Mouse (Mus musculus): Measurements from ENCODE around the gene Prss40. TPM values are rescaled to one million over a fixed set of nuclear protein-coding genes. Genes with fewer than 3 reads are reported as not detected.
A peak's percentile ranks its signal among the peaks of the same experiment; 100 is the strongest.

Gene Prss40
- not detected in 2 replicates for polyA plus RNA-seq (2015; fragmentation: Nextera tagmentation; extraction: Ambion mirVana)

- H3K9ac ChIP-seq = no peak within 1 kb of the TSS
- no peak within 1 kb of the TSS for H3K27ac ChIP-seq
- no peak within 1 kb of the TSS for H3K4me3 ChIP-seq
- no peaks in the 10 kb centered on the region for H3K9me3 ChIP-seq (replicated peaks)
- H3K27me3 ChIP-seq = no peaks in the 10 kb centered on the region
- no peaks in the 10 kb centered on the region for H3K36me3 ChIP-seq
- WGBS = 83% methylated on average over 15 of the region's 15 CpGs
- H3K4me2 ChIP-seq = no peak within 1 kb of the TSS
- no peak for ATAC-seq (replicated peaks; ENCODE audit: insufficient number of reproducible peaks, insufficient read depth, low FRiP score, low read depth)
- H3K4me1 ChIP-seq (replicated peaks) = no peaks in the 10 kb centered on the region
These were observed at the start of gene Prss40 for GRCm38 (mm10) chr1:34560843-34561242. Gene Prss40 (minus strand): TSS chr1:34560943.

- Histone ChIP-seq H3K4me3 (no peak overlapping the region), H3K9ac (no peak overlapping the region), H3K36me3 (no peaks in the 10 kb centered on the region), H3K27ac (no peak overlapping the region), H3K9me3 (replicated peaks) (no peaks in the 10 kb centered on the region), H3K4me1 (replicated peaks) (no peaks in the 10 kb centered on the region), H3K4me2 (no peak overlapping the region), H3K27me3 (no peaks in the 10 kb centered on the region)
- WGBS = 18% methylated on average over 8 of the region's 8 CpGs
- ATAC-seq (replicated peaks; ENCODE audit: insufficient number of reproducible peaks, insufficient read depth, low FRiP score, low read depth) = no peak
These were observed 41.6 kb upstream of the Prss40 start for GRCm38 (mm10) chr1:34602363-34602762.

- H3K4me3 ChIP-seq = no peak overlapping the region
- H3K27me3 ChIP-seq = no peaks in the 10 kb centered on the region
- H3K27ac ChIP-seq = no peak overlapping the region
- WGBS = 54% methylated on average over 3 of the region's 3 CpGs
- no peaks in the 10 kb centered on the region for H3K4me1 ChIP-seq (replicated peaks)
- no peak overlapping the region for H3K9ac ChIP-seq
- no peaks in the 10 kb centered on the region for H3K9me3 ChIP-seq (replicated peaks)
- no peak for ATAC-seq (replicated peaks; ENCODE audit: insufficient number of reproducible peaks, insufficient read depth, low FRiP score, low read depth)
- H3K4me2 ChIP-seq = no peak overlapping the region
- H3K36me3 ChIP-seq = no peaks in the 10 kb centered on the region
These were observed 40.7 kb upstream of the Prss40 start for GRCm38 (mm10) chr1:34601323-34602047.

- no peak for ATAC-seq (replicated peaks; ENCODE audit: insufficient number of reproducible peaks, insufficient read depth, low FRiP score, low read depth)
- H3K4me3 ChIP-seq = no peak overlapping the region
- H3K9me3 ChIP-seq (replicated peaks) = 0 out of 2 replicates have a peak, but pooled peaks cover 3% of the 10 kb centered on the region
- no peak overlapping the region for H3K27ac ChIP-seq
- H3K4me2 ChIP-seq = no peak overlapping the region
- no peaks in the 10 kb centered on the region for H3K27me3 ChIP-seq
- 74% methylated on average over 15 of the region's 15 CpGs for WGBS
- no peaks in the 10 kb centered on the region for H3K36me3 ChIP-seq
- H3K9ac ChIP-seq = no peak overlapping the region
- H3K4me1 ChIP-seq (replicated peaks) = no peaks in the 10 kb centered on the region
These were observed 39.3 kb upstream of the Prss40 start for GRCm38 (mm10) chr1:34600000-34600399.

GRCm38 (mm10) chr1:34587298-34588096 is 26.8 kb upstream of the Prss40 start:
- Histone ChIP-seq H3K4me1 (replicated peaks) (no peaks in the 10 kb centered on the region), H3K27ac (no peak overlapping the region), H3K36me3 (no peaks in the 10 kb centered on the region), H3K4me3 (no peak overlapping the region), H3K9me3 (replicated peaks) (no peaks in the 10 kb centered on the region), H3K4me2 (no peak overlapping the region), H3K27me3 (peaks cover 6% of the 10 kb centered on the region; the same call in 1 of the 2 replicates), H3K9ac (no peak overlapping the region)
- WGBS = 77% methylated on average over 22 of the region's 22 CpGs
- no peak for ATAC-seq (replicated peaks; ENCODE audit: insufficient number of reproducible peaks, insufficient read depth, low FRiP score, low read depth)

GRCm38 (mm10) chr1:34584736-34585135 is 24.0 kb upstream of the Prss40 start:
- H3K27ac ChIP-seq = no peak overlapping the region
- H3K4me1 ChIP-seq (replicated peaks) = peaks cover 3% of the 10 kb centered on the region
- ATAC-seq (replicated peaks; ENCODE audit: insufficient number of reproducible peaks, insufficient read depth, low FRiP score, low read depth) = no peak
- H3K4me2 ChIP-seq = no peak overlapping the region
- H3K4me3 ChIP-seq = no peak overlapping the region
- no peak overlapping the region for H3K9ac ChIP-seq
- 63% methylated on average over 4 of the region's 4 CpGs for WGBS
- no peaks in the 10 kb centered on the region for H3K36me3 ChIP-seq
- peaks cover 21% of the 10 kb centered on the region for H3K27me3 ChIP-seq
- no peaks in the 10 kb centered on the region for H3K9me3 ChIP-seq (replicated peaks)

GRCm38 (mm10) chr1:34583821-34584263 is 23.1 kb upstream of the Prss40 start:
- Histone ChIP-seq H3K4me2 (no peak overlapping the region), H3K4me1 (replicated peaks) (peaks cover 10% of the 10 kb centered on the region), H3K27me3 (peaks cover 28% of the 10 kb centered on the region), H3K9me3 (replicated peaks) (no peaks in the 10 kb centered on the region), H3K9ac (no peak overlapping the region), H3K36me3 (no peaks in the 10 kb centered on the region), H3K4me3 (no peak overlapping the region), H3K27ac (no peak overlapping the region)
- WGBS = 29% methylated on average over 4 of the region's 4 CpGs
- ATAC-seq (replicated peaks; ENCODE audit: insufficient number of reproducible peaks, insufficient read depth, low FRiP score, low read depth) = no peak

GRCm38 (mm10) chr1:34582218-34582617 is 21.5 kb upstream of the Prss40 start:
- Histone ChIP-seq H3K27ac (no peak overlapping the region), H3K9ac (no peak overlapping the region), H3K4me3 (no peak overlapping the region), H3K4me2 (no peak overlapping the region), H3K27me3 (peaks cover 39% of the 10 kb centered on the region), H3K4me1 (replicated peaks) (peaks cover 11% of the 10 kb centered on the region), H3K9me3 (replicated peaks) (no peaks in the 10 kb centered on the region), H3K36me3 (no peaks in the 10 kb centered on the region)
- ATAC-seq (replicated peaks; ENCODE audit: insufficient number of reproducible peaks, insufficient read depth, low FRiP score, low read depth) = no peak
- WGBS = 72% methylated on average over 6 of the region's 6 CpGs

GRCm38 (mm10) chr1:34579782-34580356 is 19.1 kb upstream of the Prss40 start:
- Histone ChIP-seq H3K4me3 (peak overlapping the region; percentile 43), H3K9ac (no peak overlapping the region), H3K27ac (no peak overlapping the region), H3K36me3 (no peaks in the 10 kb centered on the region), H3K4me1 (replicated peaks) (peaks cover 11% of the 10 kb centered on the region), H3K4me2 (peak overlapping the region; percentile 72), H3K27me3 (peaks cover 42% of the 10 kb centered on the region), H3K9me3 (replicated peaks) (no peaks in the 10 kb centered on the region)
- ATAC-seq (replicated peaks; ENCODE audit: insufficient number of reproducible peaks, insufficient read depth, low FRiP score, low read depth) = no peak
- WGBS = 3% methylated on average over 18 of the region's 18 CpGs

GRCm38 (mm10) chr1:34578851-34579781 is 18.4 kb upstream of the Prss40 start, which contains the start of gene Amer3:
Gene Amer3 (plus strand): TSS chr1:34579657.
- WGBS = under 1% methylated on average over 53 of the region's 53 CpGs
- Histone ChIP-seq H3K27ac (no peak within 1 kb of the TSS), H3K9ac (0 out of 2 replicates have a peak within 1 kb of the TSS, but pooled peaks have one; percentile 18), H3K4me1 (replicated peaks) (peaks cover 11% of the 10 kb centered on the region), H3K9me3 (replicated peaks) (no peaks in the 10 kb centered on the region), H3K27me3 (peaks cover 39% of the 10 kb centered on the region), H3K4me2 (peak within 1 kb of the TSS; percentile 72), H3K36me3 (no peaks in the 10 kb centered on the region), H3K4me3 (peak within 1 kb of the TSS; percentile 43)
- ATAC-seq (replicated peaks; ENCODE audit: insufficient number of reproducible peaks, insufficient read depth, low FRiP score, low read depth) = peak; percentile 78
